Comparison of ENCODE assay signal across 31 mouse cellular contexts in genomic region chr2:39823851-39824250, GRCm38 (mm10).
"Had no signal": no experiment of that assay in that cellular context is flagged by ENCODE, and none has a peak within 500 bp of the region (broad histone marks: within the 10 kb centered on the region; RNA-seq: fewer than 3 reads in every experiment).

No protein-coding gene starts in this region.

- H3K36me3 ChIP-seq: limb, embryonic 10.5 days; limb, embryonic 12.5 days; limb, embryonic 13.5 days; limb, embryonic 15.5 days; liver, embryonic 12.5 days; liver, embryonic 13.5 days; liver, embryonic 15.5 days; lung, embryonic 15.5 days; midbrain, embryonic 12.5 days; midbrain, embryonic 13.5 days; midbrain, embryonic 15.5 days; neural tube, embryonic 12.5 days had no signal

- ATAC-seq: liver, embryonic 12.5 days; liver, postnatal 0 days; lung, postnatal 0 days; midbrain, embryonic 13.5 days; midbrain, embryonic 15.5 days; midbrain, embryonic 16.5 days had no signal

- H3K4me1 ChIP-seq: limb, embryonic 10.5 days; limb, embryonic 12.5 days; limb, embryonic 13.5 days; limb, embryonic 15.5 days; liver, embryonic 12.5 days; liver, embryonic 13.5 days; liver, embryonic 15.5 days; lung, embryonic 15.5 days; megakaryocyte, embryonic 14.5 days; midbrain, embryonic 12.5 days; midbrain, embryonic 13.5 days; midbrain, embryonic 15.5 days; neural tube, embryonic 12.5 days had no signal

- H3K4me3 ChIP-seq: left cerebral cortex, adult 2 months; limb, embryonic 10.5 days; limb, embryonic 12.5 days; limb, embryonic 13.5 days; limb, embryonic 15.5 days; liver, embryonic 12.5 days; liver, embryonic 13.5 days; liver, embryonic 15.5 days; lung, embryonic 15.5 days; megakaryocyte, embryonic 14.5 days; midbrain, embryonic 12.5 days; midbrain, embryonic 13.5 days; midbrain, embryonic 15.5 days; myocyte; neural tube, embryonic 12.5 days had no signal

- H3K27ac ChIP-seq: left cerebral cortex, adult 2 months; limb, embryonic 10.5 days; limb, embryonic 12.5 days; limb, embryonic 13.5 days; limb, embryonic 15.5 days; liver, embryonic 12.5 days; liver, embryonic 13.5 days; liver, embryonic 14.5 days; liver, embryonic 15.5 days; lung, embryonic 15.5 days; macrophage; midbrain, embryonic 12.5 days; midbrain, embryonic 13.5 days; midbrain, embryonic 15.5 days; neural tube, embryonic 12.5 days had no signal

- DNase-seq: left cerebral cortex, postnatal 4 days; liver; liver, embryonic 13.5 days; liver, postnatal 0 days; lung, adult 18-20 months; lung, adult 2 months; lung, embryonic 14.5 days; lung, postnatal 10 days; lung, postnatal 14 days; lung, postnatal 36 days; lung, postnatal 4 days; midbrain, embryonic 14.5 days had no signal

- H3K4me2 ChIP-seq: limb, embryonic 12.5 days; limb, embryonic 13.5 days; limb, embryonic 15.5 days; liver, embryonic 11.5 days; liver, embryonic 12.5 days; liver, embryonic 13.5 days; liver, embryonic 15.5 days; lung, embryonic 14.5 days; lung, embryonic 15.5 days; midbrain, embryonic 12.5 days; midbrain, embryonic 13.5 days; midbrain, embryonic 15.5 days; neural tube, embryonic 12.5 days had no signal

- H3K27me3 ChIP-seq: limb, embryonic 12.5 days; limb, embryonic 13.5 days; limb, embryonic 15.5 days; liver, embryonic 12.5 days; liver, embryonic 13.5 days; liver, embryonic 15.5 days; lung, embryonic 15.5 days; megakaryocyte, embryonic 14.5 days; midbrain, embryonic 12.5 days; midbrain, embryonic 13.5 days; midbrain, embryonic 15.5 days; neural tube, embryonic 12.5 days had no signal

- H3K9me3 ChIP-seq: limb, embryonic 10.5 days; limb, embryonic 13.5 days; limb, embryonic 15.5 days; liver, embryonic 12.5 days; liver, embryonic 13.5 days; liver, embryonic 15.5 days; lung, embryonic 15.5 days; megakaryocyte, embryonic 14.5 days; midbrain, embryonic 12.5 days; midbrain, embryonic 13.5 days; midbrain, embryonic 15.5 days; neural tube, embryonic 12.5 days had no signal

- H3K9ac ChIP-seq: limb, embryonic 12.5 days; limb, embryonic 13.5 days; limb, embryonic 15.5 days; liver, embryonic 12.5 days; liver, embryonic 13.5 days; liver, embryonic 14.5 days; liver, embryonic 15.5 days; liver, postnatal 0 days; lung, embryonic 14.5 days; lung, embryonic 15.5 days; midbrain, embryonic 12.5 days; midbrain, embryonic 13.5 days; midbrain, embryonic 15.5 days; neural tube, embryonic 12.5 days had no signal
